Mouse (Mus musculus) neural tube, embryonic 11.5 days (tissue): Measurements from ENCODE around the gene Rab8a. TPM values are rescaled to one million over a fixed set of nuclear protein-coding genes. Genes with fewer than 3 reads are reported as not detected.
A peak's percentile ranks its signal among the peaks of the same experiment; 100 is the strongest.
"Not testable (repeated sequence)": the region's sequence is repeated elsewhere in the genome, so short reads cannot be mapped to it uniquely, and the experiment has no call there.

Experiments
- ATAC-seq: fragments of 200-750 bp; cut with Nextera tagmentation; 2 replicates; pipeline ENCODE4 v1.8.0; 2017; ENCODE audit warnings: moderate number of reproducible peaks, mild to moderate bottlenecking, moderate TSS enrichment, moderate library complexity; ENCODE audit not compliant: insufficient read depth, low FRiP score, low TSS enrichment
- DNase-seq: peaks from one replicate; pipeline ENCODE4 v3.0.0-alpha.2; 2015; ENCODE audit warnings: low spot score
- H3K27ac ChIP-seq: fragments of 300-500 bp; sonication (generic); 2 replicates; pipeline ENCODE4 v1.5.1; 2014; ENCODE audit warnings: low read depth, mild to moderate bottlenecking, low read length
- H3K27me3 ChIP-seq: fragments of 300-500 bp; sonication (generic); 2 replicates; pipeline ENCODE4 v1.6.1; 2014; ENCODE audit warnings: mild to moderate bottlenecking, low read length, mixed read lengths; ENCODE audit not compliant: control insufficient read depth, insufficient read depth
- H3K36me3 ChIP-seq: fragments of 300-500 bp; sonication (generic); 2 replicates; pipeline ENCODE4 v1.6.1; 2014; ENCODE audit warnings: mild to moderate bottlenecking, low read length, moderate library complexity, mixed read lengths; ENCODE audit not compliant: control insufficient read depth, insufficient read depth
- H3K4me1 ChIP-seq: fragments of 300-500 bp; sonication (generic); 2 replicates; pipeline ENCODE4 v1.6.1; 2014; ENCODE audit warnings: low read length, mixed read lengths; ENCODE audit not compliant: control insufficient read depth, insufficient read depth
- H3K4me2 ChIP-seq: fragments of 300-500 bp; sonication (generic); 2 replicates; pipeline ENCODE4 v1.6.1; 2014; ENCODE audit warnings: low read depth, mild to moderate bottlenecking, moderate library complexity
- H3K4me3 ChIP-seq: fragments of 300-500 bp; sonication (generic); 2 replicates; pipeline ENCODE4 v1.5.1; 2014; ENCODE audit warnings: low read depth, low read length
- H3K9ac ChIP-seq: fragments of 300-500 bp; sonication (generic); 2 replicates; pipeline ENCODE4 v1.6.1; 2014; ENCODE audit warnings: mild to moderate bottlenecking, low read length
- H3K9me3 ChIP-seq: fragments of 300-500 bp; sonication (generic); 2 replicates; pipeline ENCODE4 v1.6.1; 2016; ENCODE audit warnings: low read length; ENCODE audit not compliant: control insufficient read depth
- WGBS: fragments of 180-500 bp; shearing (Covaris S2); extraction: QIAGEN DNeasy Blood & Tissue Kit; methylation state at CpG from one replicate; pipeline ENCODE4 v1.1.7; 2014; 5-methylcytosine and 5-hydroxymethylcytosine counted together
- polyA plus RNA-seq: library from polyadenylated mRNA; unstranded; fragments of >200 nt; fragmentation: Nextera tagmentation; extraction: Ambion mirVana; gene quantifications from 2 replicates; pipeline ENCODE4 v1.2.1, GENCODE M21; 2014

The Rab8a gene
- polyA plus RNA-seq = 105 and 110 TPM in 2 replicates

DNA sequence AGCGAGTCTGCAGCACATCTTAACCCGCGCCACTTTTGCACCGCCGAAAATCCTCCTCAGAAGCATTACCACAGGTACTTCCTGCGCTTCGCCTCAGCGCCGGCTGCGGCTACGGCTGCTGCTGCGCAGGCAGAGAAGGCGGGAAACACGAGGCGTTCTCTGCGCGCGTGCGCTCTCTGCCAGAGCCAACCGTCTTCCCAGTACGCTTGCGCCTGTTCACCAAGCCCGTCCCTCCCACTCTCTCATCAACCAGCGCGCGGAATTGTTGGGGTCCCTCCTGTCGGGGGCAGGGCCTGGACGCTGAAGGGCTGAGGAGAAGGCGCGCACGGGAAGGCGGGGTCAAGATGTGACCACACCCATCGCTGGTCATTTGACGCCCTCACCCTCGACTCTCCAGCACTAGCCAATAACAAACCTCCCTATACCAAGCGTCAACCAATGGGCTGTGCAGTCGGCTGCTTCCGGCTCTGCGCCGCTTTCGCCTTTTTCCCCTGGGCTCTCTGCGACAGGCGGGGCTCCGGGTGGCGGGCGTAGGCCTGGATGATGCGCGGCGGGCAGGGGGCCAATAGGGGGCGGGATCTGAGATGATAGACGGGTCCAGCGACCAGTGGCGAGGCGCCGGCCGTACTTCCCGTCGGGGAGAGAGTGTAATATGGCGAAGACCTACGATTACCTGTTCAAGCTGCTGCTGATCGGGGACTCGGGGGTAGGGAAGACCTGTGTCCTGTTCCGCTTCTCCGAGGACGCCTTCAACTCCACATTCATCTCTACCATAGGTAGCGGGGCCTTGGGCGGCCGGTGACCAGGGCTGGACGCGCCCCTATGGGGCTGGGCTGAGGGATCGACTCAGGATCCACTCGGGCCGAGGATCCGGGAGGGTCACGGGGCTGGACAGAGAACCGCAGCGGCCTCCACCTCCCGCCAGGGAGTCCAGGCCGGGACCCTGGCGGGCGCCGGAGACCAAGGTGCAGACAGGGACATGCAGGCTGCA lies at the start of gene Rab8a:
TSS of gene Rab8a (plus strand) at position 494 of the 991 bp plus-strand sequence.
- H3K27me3 ChIP-seq = no peaks in the 10 kb centered on the region
- peak within 1 kb of the TSS; percentile 72 for H3K4me2 ChIP-seq
- H3K27ac ChIP-seq = 0 out of 2 replicates have a peak within 1 kb of the TSS, but pooled peaks have one; percentile 45
- no peaks in the 10 kb centered on the region for H3K9me3 ChIP-seq
- no peaks in the 10 kb centered on the region; the same call in 1 of the 2 replicates for H3K36me3 ChIP-seq
- H3K4me3 ChIP-seq = peak within 1 kb of the TSS; percentile 95
- H3K4me1 ChIP-seq = peaks cover 8% of the 10 kb centered on the region
- peak within 1 kb of the TSS; percentile 86 for H3K9ac ChIP-seq
- ATAC-seq = peak; percentile 99
- under 1% methylated on average over 82 of the region's 82 CpGs for WGBS
- DNase-seq = peak; percentile 99

DNA sequence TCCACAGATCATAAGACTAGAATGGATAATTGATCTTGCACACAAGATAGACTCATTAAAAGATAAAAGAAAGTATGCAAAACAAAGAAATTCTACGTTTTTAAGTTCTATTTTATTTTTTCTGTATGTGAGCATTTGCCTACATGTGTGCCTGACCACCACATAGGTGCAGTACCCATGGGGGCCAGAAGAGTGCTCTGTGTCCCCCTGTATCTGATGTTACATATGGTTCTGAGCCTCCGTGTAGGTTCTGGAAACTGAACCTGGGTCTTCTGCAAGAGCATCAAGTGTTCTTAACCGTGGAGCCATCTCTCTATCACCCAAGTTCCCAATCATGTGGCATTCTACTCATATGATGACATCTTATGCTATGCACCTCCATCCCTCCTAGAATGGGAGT lies 48.5 kb upstream of the Rab8a start:
- Histone ChIP-seq H3K27ac (no peak overlapping the region), H3K9me3 (no peaks in the 10 kb centered on the region), H3K4me3 (no peak overlapping the region), H3K4me1 (no peaks in the 10 kb centered on the region), H3K4me2 (no peak overlapping the region), H3K9ac (no peak overlapping the region), H3K36me3 (no peaks in the 10 kb centered on the region), H3K27me3 (no peaks in the 10 kb centered on the region)
- 67% methylated on average over 3 of the region's 3 CpGs for WGBS
- no peak for DNase-seq
- ATAC-seq = no peak

DNA sequence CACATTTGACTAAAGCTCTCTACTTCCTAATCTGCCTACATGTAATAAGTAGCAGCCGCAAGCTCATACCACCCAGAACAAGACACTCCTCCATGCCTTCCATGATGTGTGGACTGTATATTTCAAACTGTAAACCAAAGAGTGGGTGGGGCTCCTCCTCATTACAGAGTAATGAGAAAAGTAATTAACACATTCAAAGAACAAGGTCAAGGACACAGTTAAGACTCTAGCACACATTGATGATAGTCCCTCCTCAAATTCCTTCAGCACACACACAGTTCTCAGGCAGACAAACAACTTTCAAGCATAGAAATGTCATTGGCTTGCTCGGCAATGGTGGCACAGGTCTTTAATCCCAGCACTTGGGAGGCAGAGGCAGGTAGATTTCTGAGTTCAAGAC lies 45.8 kb upstream of the Rab8a start:
- no peaks in the 10 kb centered on the region for H3K4me1 ChIP-seq
- H3K27me3 ChIP-seq = no peaks in the 10 kb centered on the region
- no peak overlapping the region for H3K4me3 ChIP-seq
- DNase-seq = no peak
- no peak for ATAC-seq
- H3K9me3 ChIP-seq = no peaks in the 10 kb centered on the region
- 88% methylated on average over 2 of the region's 2 CpGs for WGBS
- H3K27ac ChIP-seq = no peak overlapping the region
- no peaks in the 10 kb centered on the region for H3K36me3 ChIP-seq
- no peak overlapping the region for H3K4me2 ChIP-seq
- H3K9ac ChIP-seq = no peak overlapping the region

DNA sequence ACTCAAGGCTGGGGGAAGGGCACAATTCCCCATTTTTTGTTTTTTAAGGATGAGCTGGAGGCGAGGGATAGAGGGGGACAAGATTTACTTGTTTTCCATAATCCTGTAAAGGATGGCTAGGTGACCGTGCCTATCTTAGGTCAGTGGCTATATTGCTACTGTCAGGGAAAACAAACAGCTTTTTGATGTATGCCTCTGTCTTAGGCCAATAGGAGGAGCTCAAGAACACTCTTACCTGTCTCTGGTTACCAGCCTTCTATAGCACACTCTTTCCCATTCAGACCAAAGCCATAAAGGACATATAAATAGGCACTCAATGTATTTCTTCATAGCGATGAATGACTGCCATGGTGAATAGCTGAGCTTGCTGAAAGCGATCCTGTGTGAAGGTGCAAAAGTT lies 42.4 kb upstream of the Rab8a start:
- WGBS = 54% methylated on average over 4 of the region's 4 CpGs
- Histone ChIP-seq H3K9me3 (no peaks in the 10 kb centered on the region), H3K4me3 (no peak overlapping the region), H3K4me1 (no peaks in the 10 kb centered on the region), H3K36me3 (no peaks in the 10 kb centered on the region), H3K27me3 (no peaks in the 10 kb centered on the region), H3K9ac (no peak overlapping the region), H3K27ac (no peak overlapping the region), H3K4me2 (no peak overlapping the region)
- DNase-seq (no peak), ATAC-seq (no peak)

DNA sequence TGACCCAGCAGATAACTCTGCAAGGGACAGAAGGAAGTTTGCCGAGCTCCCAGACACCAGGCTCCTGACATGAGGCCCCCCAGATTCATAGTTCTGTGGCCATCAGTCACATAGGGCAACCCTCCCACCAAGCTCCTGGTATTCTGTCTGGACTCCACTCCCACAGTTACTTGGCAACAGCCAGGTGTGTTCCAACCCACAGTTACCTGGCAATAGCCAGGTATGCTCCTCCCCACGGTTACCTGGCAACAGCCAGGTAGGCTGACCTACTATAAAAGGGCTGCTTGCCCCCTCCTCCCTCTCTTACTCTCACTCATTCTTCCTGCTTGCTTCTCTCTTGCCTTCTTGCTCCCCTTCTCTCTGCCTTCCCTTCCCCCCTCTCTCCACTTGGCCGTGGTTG lies 39.5 kb upstream of the Rab8a start:
- not testable (repeated sequence) for H3K4me1 ChIP-seq, H3K4me2 ChIP-seq, ATAC-seq, H3K36me3 ChIP-seq, H3K27me3 ChIP-seq, DNase-seq, H3K9ac ChIP-seq, H3K27ac ChIP-seq, H3K9me3 ChIP-seq, H3K4me3 ChIP-seq
- 66% methylated on average over 3 of the region's 3 CpGs for WGBS

DNA sequence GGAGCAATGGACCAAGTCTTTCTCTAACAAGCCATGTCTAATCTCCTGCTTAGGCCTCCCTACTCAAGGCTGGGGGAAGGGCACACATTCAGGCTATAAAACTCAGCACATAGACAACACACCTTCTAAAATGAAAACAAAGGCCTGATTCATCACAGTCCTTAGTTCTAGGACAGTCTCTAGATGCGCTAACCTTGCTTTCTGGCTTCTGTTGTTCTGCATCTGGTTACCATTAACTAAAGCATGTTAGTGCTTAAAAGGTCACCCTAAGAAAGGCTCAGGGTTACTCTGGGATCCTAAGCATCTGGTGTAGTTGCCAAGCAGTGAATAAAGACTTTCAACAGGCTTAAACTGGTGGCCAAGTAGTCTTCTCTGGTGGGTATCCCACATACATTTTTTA lies 39.0 kb upstream of the Rab8a start:
- Histone ChIP-seq H3K27ac (no peak overlapping the region), H3K9me3 (no peaks in the 10 kb centered on the region), H3K4me2 (no peak overlapping the region), H3K9ac (no peak overlapping the region), H3K4me1 (no peaks in the 10 kb centered on the region), H3K4me3 (no peak overlapping the region), H3K27me3 (no peaks in the 10 kb centered on the region), H3K36me3 (no peaks in the 10 kb centered on the region)
- WGBS = 49% methylated on average over 1 of the region's 1 CpGs
- ATAC-seq = no peak
- DNase-seq = no peak

DNA sequence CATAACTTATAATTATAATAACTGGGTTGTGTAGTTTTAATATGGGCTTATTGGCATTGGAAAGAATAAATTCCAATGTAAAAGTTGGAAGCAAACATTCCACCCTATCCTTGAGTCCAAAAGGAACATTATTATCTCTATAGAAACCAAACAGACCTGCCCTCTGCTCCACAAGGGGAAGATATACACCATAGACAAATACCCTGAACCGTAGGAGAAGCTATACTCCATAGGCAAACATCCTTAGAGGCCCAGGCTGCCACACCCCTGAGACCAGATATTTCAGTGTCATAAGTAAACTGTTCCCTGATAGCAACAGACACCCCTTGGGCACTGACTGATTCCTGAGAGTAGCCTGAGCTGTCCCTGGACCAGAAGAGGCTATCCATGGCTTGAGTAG lies 33.2 kb upstream of the Rab8a start:
- no peak for DNase-seq
- no peaks in the 10 kb centered on the region for H3K9me3 ChIP-seq
- H3K9ac ChIP-seq = no peak overlapping the region
- H3K27me3 ChIP-seq = no peaks in the 10 kb centered on the region
- no peaks in the 10 kb centered on the region for H3K4me1 ChIP-seq
- no peak for ATAC-seq
- H3K36me3 ChIP-seq = no peaks in the 10 kb centered on the region
- H3K4me3 ChIP-seq = no peak overlapping the region
- no peak overlapping the region for H3K27ac ChIP-seq
- no peak overlapping the region for H3K4me2 ChIP-seq
- 78% methylated on average over 1 of the region's 1 CpGs for WGBS

DNA sequence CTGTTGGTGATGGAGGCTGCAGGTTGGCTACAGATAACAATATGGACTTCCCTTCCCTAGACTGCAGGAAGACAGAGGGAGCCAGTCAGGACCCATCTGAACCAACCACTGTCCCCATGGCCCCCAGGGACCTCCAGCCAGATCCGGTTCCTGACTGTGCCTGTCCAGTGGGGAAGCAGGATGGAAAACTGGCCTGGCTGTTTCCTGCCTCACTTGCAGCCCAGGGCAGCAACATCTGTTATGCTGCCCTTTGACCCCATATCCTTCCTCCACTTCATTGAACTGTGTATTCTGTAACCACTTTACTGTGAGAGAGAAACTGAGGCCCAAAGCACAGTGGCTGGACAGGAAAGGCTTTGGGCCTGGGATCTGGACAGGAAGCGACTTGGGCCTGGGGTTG lies 29.7 kb upstream of the Rab8a start:
- Histone ChIP-seq H3K4me2 (no peak overlapping the region), H3K27ac (no peak overlapping the region), H3K9me3 (no peaks in the 10 kb centered on the region), H3K27me3 (no peaks in the 10 kb centered on the region), H3K36me3 (no peaks in the 10 kb centered on the region), H3K4me1 (no peaks in the 10 kb centered on the region), H3K9ac (no peak overlapping the region), H3K4me3 (no peak overlapping the region)
- ATAC-seq = no peak
- DNase-seq = no peak
- 65% methylated on average over 2 of the region's 2 CpGs for WGBS

DNA sequence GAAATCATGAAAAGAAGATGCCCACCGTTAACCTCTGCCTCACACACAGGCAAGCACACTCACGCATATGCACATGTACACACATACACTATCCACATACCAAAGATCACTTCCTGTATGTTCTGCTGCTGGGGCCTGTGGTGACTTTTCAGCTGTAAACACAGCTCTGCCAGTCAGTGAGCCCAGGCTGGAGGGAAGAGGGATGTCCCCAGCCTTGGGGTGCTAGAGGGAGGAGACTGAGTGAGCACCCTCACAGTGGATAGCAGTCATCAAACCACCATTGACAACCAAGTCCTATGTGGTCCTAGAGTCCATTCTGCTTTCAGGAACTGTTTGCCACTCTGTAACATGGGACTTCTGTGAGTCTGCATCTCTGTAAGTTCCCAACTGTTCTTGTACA lies 29.1 kb upstream of the Rab8a start:
- H3K4me3 ChIP-seq = no peak overlapping the region
- no peak overlapping the region for H3K9ac ChIP-seq
- ATAC-seq = no peak
- DNase-seq = no peak
- no peaks in the 10 kb centered on the region for H3K27me3 ChIP-seq
- WGBS = 73% methylated on average over 2 of the region's 2 CpGs
- H3K4me2 ChIP-seq = no peak overlapping the region
- H3K4me1 ChIP-seq = no peaks in the 10 kb centered on the region
- no peaks in the 10 kb centered on the region for H3K36me3 ChIP-seq
- H3K9me3 ChIP-seq = no peaks in the 10 kb centered on the region
- no peak overlapping the region for H3K27ac ChIP-seq
